Mouse (Mus musculus) gastrocnemius, postnatal 14 days (tissue): ENCODE data around the gene Cldn14. TPM values are rescaled to one million over a fixed set of nuclear protein-coding genes. Genes with fewer than 3 reads are reported as not detected.
"Not testable (repeated sequence)": the region's sequence is repeated elsewhere in the genome, so short reads cannot be mapped to it uniquely, and the experiment has no call there.

Source experiments
- DNase-seq: peaks from one replicate; pipeline ENCODE4 v3.0.0; 2021; ENCODE audit warnings: mixed read lengths
- intact Hi-C: fragments of 180-260 bp; cut with DNase I; formaldehyde crosslinking; loops from one replicate; pipeline ENCODE4 v1.15.1; 2025; ENCODE audit warnings: low total_unique reads
- total RNA-seq, 2 experiments: library from RNA; stranded (reverse); gene quantifications; 2 replicates each; pipeline ENCODE4 v1.2.3; 2021

Gene Cldn14
- total RNA-seq, 2 experiments from 2014 or later = not detected

DNA sequence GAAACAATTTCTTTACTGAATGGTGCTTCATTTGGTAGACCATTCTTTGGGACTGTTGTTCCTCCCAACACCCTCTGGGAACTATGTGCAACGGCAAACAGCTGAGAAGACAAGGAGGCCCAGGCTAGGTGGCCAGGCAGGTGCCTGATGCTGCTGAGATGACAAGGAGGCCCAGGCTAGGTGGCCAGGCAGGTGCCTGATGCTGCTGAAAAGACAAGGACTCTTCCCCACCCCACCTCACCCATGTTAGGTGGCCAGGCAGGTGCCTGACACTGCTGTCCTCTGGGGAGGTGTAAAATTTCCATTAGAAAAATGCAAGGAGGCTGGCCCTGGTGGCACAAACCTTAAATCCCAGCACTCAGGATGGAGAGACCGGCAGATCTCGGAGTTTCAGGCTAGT lies 2.0 kb upstream of the Cldn14 start:
- DNase-seq = no peak
- intact Hi-C loops = no loop called here

DNA sequence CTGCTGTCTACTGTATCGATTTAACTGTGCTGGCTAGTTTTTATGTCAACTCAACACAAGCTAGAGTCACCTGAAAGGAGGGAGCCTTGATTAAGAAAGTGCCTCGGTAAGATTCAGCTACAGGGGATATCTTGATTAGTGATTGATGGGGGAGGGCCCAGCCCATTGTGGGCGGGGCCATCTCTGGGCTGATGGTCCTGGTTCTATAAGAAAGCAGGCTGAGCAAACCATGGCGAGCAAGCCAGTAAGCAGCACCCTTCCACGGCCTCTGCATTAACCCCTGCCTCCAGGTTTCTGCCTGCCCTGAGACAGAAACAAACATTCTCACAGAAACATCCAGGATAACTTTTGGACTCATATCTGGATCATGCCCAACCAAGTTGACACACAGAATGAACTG lies 1.5 kb upstream of the Cldn14 start:
- intact Hi-C loops = no loop called here
- DNase-seq = no peak

DNA sequence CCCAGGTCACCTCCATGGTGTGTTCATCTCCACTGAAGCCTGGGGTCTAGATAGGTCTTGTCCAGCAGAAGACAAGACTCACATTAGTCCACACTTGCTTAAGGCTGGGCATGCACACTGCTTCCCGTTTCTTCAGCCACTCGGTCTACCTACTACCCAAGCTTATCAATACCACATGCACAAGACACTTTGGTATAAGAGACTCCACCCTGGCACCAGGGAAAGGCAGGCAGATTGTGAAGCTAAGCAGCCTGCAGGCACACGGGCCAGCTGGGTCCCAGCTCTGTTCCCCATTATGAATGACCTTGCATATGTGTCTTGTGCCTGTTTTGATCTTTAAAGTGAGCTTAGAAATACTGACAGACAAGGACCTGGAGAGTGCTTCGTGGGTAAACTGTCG lies 719 bp upstream of the Cldn14 start:
- DNase-seq = no peak

DNA sequence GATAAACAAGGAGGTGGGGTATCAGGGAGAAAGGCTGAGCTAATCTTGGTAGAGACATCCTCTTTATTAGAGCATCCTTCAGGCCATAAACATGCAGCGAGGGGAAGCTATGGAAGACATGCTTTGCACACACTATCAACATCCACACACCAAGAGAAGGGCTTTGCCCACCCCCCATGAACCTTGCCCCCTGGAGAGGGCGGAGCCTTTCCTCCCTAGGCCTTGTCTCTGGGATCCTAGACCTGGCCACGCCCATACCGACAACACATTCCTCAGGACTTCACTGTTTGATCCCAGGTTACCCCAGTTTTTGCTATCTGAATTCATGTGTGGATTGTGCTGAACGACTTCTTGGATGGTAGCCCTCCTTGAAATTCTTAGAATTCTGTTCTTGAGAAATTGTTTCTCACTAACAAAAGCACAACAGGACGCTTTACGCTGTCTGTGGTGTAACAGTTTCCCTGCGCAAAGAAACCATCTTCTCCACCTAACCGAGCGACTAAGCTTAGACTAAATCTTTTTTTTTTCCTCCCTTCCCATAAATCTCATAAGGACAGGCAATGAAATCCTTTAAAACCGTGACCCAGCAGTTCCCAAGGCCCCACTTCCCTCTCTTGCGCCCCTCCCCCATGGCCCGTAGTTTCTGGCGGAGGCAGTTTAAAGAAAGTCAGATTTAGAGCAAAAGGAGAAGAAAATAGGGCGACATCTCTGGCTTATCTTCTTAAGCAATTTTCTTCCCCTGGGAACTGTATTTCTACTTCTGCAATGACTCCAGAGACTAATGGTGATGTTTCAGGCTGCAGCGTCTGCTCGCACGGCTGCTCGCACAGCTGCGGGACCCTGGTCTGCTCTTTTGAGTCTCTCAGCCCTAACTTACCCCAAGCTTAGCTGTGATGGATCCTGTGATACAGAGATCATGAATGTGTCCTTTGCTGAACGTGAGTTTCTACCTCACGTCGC lies 1.7 kb downstream of the Cldn14 start:
- DNase-seq = no peak
- intact Hi-C loops = no loop called here

More for the DNA sequence above, 719 bp upstream of the Cldn14 start:
- intact Hi-C loops = no loop called here

DNA sequence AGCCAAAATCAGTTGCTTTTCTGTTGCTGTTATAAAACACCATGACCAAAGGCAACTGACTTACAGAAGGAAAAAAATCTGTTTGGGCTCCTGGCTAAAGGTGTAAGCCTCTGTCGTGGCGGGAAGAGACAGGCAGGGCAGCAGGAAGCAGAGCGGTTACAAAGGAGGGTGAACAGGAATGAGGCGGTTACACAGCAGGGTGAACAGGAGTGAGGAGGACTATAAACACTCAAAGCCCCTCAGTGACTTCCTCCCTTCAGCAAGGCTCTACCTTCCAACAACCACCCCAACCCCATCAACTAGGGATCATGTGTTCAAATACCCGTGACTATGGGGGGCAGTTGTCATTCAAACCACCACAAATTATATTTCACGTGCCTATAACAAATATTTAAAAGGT lies 5.2 kb downstream of the Cldn14 start:
- DNase-seq = no peak
- intact Hi-C loops = no loop called here

DNA sequence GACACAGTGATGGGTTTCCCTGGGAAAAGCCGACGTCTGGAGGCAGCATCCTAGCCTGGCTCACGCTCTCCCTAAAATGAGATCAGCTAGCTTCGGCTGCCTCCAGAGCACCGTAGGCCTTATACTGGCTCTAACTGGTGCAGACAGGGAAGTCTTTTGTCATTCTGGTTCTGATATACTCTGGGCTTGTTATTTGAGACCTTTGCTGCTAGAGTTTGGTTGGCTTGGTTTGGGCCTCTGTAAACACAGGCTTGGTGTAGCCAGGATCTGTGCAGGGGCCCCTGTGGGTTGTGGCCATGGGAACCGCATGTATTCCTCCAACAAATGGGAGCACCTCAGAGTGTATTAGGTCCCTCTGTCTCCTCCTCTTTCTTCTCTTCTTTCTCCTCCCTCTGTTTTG lies 7.3 kb downstream of the Cldn14 start:
- intact Hi-C loops = no loop called here

DNA sequence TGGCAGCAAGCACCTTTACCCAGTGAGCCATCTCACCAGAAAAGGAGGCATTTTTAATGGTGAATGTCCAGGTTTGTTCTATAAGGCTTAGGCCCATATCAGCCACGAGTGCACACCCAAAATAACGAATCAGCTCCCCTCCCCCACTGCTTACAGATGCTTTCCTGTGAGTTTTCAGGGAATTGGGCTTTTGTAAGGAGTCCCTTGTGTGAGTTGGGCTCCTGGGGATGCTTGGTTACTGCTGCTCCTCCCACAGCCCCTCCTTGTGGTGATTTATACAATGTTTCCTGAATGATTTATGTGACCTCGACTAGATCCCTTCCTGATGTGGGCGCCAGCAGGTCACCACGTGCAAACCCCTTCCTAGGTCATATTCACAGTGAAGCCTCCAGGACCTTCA lies 9.7 kb downstream of the Cldn14 start:
- intact Hi-C loops = no loop called here
- no peak for DNase-seq

More for the DNA sequence above, 7.3 kb downstream of the Cldn14 start:
- no peak for DNase-seq

DNA sequence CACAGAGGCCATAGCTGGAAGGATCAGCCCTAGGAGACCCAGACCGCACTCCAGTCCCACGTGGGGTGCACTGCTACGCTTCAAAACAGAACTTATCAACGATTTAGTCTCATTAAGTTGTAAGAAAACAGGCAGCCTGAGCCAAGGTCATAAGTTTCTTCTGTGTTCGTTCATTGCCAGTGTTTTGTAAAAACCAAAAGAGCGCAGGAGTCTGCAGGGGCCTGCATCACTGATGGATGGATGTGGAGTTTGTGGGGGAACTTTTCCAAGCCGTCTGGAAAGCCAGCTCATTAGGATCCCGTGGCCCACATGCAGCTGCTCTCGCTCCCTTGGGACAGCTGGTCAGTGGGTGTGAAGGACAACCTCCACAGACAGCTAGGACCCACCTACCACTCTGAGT lies 25.1 kb downstream of the Cldn14 start:
- intact Hi-C loops = no loop called here
- DNase-seq = peak; percentile 40

DNA sequence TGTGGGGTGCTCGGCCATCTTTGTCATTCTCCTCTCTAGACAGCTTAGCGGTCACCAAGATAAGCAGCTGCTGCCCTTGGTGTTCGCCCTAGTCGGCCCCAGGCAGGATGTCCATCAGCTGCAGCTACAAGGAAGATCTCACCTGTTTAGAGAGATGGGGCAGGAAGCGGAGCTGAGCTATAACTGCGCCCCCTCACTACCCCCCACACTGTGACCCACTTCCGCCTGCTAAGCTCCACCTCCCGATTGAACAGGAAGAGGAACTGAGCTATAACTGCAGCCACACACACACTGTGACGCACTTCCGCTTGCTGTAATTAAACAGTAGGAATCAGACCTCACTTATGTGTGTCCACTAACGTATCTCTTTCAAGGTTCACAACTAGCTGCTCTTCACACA lies 26.3 kb downstream of the Cldn14 start:
- no peak for DNase-seq
- intact Hi-C loops = no loop called here

DNA sequence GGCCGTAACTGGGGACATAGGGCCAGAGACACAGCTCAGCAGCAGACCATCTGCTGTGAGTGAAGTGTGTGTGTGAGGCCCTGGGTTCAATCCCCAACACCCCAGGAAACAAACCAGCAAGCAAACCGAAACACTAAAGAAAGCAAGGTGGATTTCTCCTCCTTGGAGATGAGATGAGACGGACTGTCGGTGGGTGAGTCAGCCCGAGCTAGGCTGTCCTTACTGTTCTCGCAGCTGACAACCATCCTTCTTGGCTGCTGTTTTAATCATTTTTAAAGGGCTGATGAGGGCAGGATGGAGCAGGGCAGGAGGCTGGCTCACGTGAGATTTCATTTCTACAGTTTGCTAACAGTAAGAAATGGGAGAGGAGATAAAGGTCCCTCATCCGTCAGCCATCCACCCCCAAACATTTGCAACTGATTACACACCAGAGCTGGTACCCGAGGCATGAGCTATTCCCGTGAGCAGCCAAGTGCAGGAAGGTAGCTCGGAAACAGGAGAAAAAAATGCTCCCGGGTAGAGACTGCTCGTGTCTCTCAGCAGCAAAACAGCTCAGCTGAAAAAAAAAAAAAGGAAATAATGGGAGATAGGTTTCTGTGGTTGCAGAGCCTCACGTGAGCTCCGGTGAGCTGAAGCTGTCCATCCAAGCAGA lies 27.3 kb downstream of the Cldn14 start:
- no peak for DNase-seq
- intact Hi-C loops = no loop called here

DNA sequence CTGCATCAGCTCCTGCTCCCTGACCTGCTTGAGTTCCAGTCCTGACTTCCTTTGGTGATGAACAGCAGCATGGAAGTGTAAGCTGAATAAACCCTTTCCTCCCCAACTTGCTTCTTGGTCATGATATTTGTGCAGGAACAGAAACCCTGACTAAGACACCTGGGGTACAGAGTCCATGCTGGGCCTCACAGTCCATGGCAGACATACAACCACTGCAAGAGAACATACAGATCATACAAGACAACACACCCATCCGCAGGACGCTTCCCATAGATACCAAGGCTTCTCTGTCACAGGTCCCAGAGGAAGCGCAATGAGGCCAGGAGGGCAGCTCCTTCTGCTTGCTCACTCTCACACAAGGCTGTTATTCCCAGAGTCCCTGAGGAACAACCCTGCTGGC lies 28.3 kb downstream of the Cldn14 start:
- intact Hi-C loops = not testable (repeated sequence)

DNA sequence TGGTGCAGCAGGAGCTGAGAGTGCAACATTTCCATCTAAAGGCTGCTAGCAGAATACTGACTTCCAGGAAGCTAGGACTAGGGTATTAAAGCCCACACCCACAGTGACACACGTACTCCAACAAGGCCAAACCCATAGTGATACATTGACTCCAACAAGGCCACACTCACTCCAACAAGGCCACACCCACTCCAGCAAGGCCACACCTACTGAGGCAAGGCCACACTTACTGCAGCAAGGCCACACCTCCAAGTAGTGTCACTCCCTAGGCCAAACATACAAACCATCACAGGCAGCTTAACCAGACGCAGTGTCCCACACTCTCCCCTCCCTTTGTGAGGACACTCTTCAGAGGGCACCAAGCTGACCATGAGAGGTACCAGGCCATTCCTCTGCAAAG lies 29.3 kb downstream of the Cldn14 start:
- intact Hi-C loops = loop anchor here (5.0 kb wide), 1 partner anchor 37 kb away; no protein-coding TSS in a partner anchor
- DNase-seq = no peak

More for the DNA sequence above, 28.3 kb downstream of the Cldn14 start:
- not testable (repeated sequence) for DNase-seq

DNA sequence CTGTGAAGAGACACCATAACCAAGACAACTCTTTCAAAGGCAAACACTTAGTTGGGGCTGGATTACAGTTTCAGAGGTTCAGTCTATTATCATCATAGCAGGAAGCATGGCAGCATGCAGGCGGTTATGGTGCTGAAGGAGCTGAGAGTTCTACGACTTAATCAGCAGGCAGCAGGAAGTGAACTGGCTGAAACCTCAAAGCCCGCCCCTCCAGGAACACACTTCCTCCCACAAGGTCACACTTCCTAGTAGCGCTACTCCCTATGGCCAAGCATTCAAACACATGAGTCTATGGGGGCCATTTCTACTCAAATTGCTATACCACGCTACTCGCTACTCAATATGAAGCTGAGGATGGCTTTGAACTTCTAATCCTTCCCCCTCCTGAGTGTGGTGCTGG lies 31.1 kb downstream of the Cldn14 start:
- intact Hi-C loops = loop anchor here (5.0 kb wide), 1 partner anchor 35 kb away; no protein-coding TSS in a partner anchor
- DNase-seq = no peak

DNA sequence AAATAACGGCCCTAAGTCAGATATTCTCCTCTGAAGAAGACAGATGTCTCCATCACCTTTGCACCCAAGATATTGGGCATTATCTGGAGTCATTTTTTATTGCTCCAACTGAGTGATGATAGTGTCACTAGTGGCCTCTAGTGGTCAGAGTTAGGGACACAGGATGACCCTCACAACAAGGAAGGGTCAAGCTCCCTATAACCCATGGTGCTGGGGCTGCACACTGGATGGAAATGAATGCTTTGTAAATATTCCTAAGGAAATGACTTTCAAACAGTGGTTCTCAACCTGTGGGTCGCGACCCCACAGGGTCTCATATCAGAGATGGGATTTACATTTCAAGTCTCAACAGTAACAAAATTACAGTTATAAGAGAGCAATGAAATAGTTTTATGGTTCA lies 31.7 kb downstream of the Cldn14 start:
- intact Hi-C loops = loop anchor here (5.0 kb wide), 1 partner anchor 35 kb away; no protein-coding TSS in a partner anchor
- DNase-seq = no peak

DNA sequence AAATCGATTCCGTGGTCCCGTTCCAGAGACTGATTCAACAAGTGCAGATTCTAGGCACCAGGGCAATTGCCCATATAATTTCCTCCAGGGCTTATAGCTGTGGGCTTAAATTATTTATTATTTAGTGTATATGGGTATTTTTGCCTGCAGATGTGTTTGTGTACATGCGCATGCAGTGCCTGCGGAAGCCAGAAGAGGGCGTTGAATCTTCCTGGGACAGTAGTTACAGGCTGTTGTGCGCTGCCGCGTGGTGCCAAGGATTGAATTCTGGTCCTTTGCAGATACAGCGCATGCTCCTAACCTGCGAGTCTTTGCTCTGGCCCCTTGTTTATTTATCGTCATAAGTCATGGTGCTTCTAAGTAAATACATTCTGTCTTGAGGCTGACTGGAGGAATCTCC lies 33.2 kb downstream of the Cldn14 start:
- intact Hi-C loops = loop anchor here (5.0 kb wide), 1 partner anchor 33 kb away; no protein-coding TSS in a partner anchor
- DNase-seq = no peak

DNA sequence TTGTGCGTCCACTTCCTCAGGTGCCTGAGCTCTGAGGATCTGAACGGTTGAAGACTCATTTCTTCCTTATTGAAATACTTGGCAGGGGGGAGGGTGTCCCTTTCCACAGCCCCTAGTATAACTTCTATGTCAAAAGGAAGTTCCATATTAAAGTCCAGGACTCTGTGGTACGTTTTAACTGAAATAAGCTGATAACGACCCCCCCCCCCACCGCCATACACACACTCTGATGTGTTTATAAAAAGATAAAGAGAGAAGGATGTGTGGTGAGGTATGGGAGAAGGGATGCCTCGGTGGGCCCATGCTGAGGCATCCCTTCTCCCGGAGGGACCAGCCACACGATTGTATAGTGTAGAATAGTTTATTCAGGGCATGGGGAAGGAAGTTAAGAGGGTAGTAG lies 34.4 kb downstream of the Cldn14 start:
- intact Hi-C loops = no loop called here
- no peak for DNase-seq

DNA sequence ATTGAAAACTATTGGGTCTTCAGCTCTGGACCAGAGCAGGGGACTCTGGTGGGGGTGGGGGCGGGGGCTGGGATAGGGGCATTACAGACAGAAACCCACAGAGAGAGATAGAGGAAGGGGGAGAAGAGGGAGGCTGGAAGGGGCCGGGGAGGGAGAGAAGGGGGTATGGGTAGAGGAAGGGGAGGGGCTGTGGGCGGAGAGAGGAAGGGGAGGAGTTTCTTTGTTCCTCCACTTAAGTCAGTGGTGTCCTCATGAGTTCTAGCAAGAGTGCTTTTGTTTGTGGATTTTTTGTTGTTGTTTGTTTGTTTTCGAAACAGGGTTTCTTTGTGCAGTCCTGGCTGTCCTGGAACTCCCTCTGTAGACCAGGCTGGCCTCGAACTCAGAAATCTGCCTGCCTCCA lies 35.1 kb downstream of the Cldn14 start:
- DNase-seq = no peak
- intact Hi-C loops = no loop called here

DNA sequence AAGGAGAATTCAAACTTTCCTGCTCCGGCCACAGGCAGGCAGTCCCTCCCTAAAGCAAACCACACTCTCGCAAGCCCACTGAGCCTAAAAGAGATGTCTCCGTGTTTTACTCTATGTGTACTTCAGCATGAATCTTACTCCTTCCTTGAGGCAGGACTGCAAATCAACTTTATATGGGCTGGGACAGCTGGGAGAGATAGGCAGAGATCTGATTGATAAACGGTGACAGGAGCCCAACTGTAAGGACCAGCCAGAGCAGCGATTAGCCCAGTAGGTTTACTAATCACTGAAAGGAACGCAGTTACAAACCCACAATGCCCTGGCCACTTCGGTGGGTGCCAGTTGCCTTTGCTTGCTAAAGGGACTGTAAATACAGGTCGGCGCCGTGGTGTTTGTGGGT lies 35.5 kb downstream of the Cldn14 start:
- intact Hi-C loops = no loop called here
- DNase-seq = no peak

DNA sequence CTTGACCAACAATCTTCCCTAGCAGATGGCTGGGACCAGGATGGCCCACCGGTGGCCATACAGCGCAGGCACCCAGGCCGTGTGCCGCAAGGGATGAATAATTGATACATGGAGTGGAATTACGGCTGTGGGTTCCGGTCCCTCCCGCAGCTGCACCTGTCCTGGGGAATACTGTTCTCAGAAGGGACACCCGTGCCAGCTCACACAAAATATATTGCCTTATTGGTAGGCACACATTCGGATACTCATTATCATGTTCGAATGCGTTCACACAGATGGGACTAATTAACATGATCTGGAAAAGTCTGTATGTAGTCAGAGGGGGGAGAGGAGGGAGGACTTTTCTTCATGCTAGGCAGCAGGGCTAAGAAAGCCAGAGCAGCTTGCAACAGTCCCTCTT lies 37.6 kb downstream of the Cldn14 start:
- intact Hi-C loops = no loop called here
- no peak for DNase-seq

DNA sequence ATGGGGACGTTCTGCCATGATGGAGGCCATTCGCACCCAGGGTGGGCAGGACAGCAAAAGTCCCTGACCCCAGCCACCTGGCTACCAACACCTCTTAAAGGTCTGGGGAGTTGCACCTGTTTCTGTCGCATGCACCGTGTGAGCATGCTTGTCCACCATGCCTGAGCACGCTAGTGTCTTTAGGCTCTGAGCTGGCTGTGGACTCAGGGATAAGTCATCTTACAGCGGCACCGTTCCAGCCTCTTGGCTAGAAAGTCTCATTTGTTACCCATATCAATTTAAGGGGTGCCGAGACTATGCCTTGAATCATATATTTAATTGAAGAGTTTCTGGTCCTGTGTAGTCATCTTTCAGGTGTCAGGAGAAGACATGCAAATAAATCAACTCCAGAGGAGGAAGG lies 40.7 kb downstream of the Cldn14 start:
- intact Hi-C loops = no loop called here
- DNase-seq = no peak

DNA sequence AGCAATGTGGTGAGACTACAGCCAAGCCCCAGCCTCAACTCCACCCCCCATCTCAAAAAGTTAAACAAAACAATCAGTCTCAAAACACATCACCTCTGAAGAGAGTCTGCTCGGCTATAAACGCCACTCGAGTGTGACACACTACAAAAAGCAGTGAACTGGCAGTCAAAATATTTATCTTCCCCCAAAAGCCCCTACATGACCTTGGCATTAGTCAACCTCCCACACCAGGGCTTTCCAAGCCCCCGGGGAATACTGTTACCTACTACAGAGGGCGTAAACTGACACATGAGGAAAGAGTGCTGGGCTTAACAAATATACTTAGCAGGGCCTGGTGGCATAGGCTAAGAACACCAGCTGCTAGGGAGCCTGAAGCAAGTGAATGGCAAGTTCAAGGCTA lies 46.4 kb downstream of the Cldn14 start:
- intact Hi-C loops = no loop called here
- no peak for DNase-seq
